Mouse (Mus musculus): ENCODE results near the gene Ipo9. TPM values are rescaled to one million over a fixed set of nuclear protein-coding genes. Genes with fewer than 3 reads are reported as not detected.
A peak's percentile ranks its signal among the peaks of the same experiment; 100 is the strongest.

Ipo9 gene
- 76.6 and 80.2 TPM in 2 replicates for polyA plus RNA-seq (2015; fragmentation: Nextera tagmentation; extraction: Ambion mirVana)

DNA sequence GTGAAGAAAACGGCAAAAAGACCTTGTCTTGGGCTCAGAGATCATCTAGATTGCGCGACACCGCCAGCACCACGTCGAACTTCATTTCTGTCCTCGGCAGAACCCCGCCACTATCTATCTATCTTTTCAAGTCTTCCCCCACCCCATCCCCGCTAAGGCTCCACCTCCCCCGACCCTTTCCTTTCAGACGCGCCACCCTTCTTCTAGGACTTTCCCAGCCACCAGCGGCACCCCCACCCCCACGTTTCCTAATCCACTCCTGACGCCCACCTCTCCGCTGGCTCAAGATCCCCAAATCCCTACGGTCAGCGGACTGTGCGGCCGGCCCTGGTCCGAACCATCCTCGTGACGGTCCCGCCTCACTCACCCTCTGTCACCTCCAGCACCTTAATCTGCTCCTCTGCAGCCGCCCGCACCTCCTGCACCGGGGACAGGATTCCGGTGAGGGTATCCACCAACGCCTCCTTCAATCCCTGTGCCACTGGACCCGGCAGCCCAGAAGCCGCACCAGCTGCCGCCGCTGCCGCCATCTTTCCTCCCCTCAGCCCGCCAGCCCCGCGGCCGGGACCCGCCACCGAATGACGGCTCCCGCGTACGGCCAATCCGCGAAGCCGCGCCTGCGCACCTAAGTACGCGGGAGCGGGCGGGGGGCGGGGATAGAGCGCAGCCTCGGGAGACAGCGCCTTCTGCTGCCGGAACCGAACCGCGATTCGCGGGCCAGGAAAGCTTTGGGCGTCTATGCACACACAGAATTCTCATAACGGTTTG lies at the start of gene Ipo9:
Ipo9 (minus strand) TSS at position 599 of the 768 bp plus-strand sequence.
- WGBS = 1% methylated on average over 65 of the region's 65 CpGs
- Histone ChIP-seq H3K27ac (replicated peaks) (peak within 1 kb of the TSS; percentile 93), H3K9me3 (no peaks in the 10 kb centered on the region), H3K4me3 (peak within 1 kb of the TSS; percentile 97), H3K4me2 (peak within 1 kb of the TSS; percentile 83), H3K4me1 (peaks cover 48% of the 10 kb centered on the region), H3K27me3 (replicated peaks) (no peaks in the 10 kb centered on the region), H3K36me3 (peaks cover 20% of the 10 kb centered on the region), H3K9ac (peak within 1 kb of the TSS; percentile 98)
- peak; percentile 87 for ATAC-seq (ENCODE audit: extremely low read depth, insufficient number of reproducible peaks, low FRiP score, low TSS enrichment)

GRCm38 (mm10) chr1:135475571-135475895 lies 45.2 kb upstream of the Ipo9 start:
- H3K4me2 ChIP-seq = no peak overlapping the region
- 88% methylated on average over 7 of the region's 7 CpGs for WGBS
- H3K4me3 ChIP-seq = no peak overlapping the region
- no peak overlapping the region for H3K9ac ChIP-seq
- H3K9me3 ChIP-seq = no peaks in the 10 kb centered on the region
- peaks cover 60% of the 10 kb centered on the region for H3K4me1 ChIP-seq
- no peaks in the 10 kb centered on the region for H3K27me3 ChIP-seq (replicated peaks)
- ATAC-seq (ENCODE audit: extremely low read depth, insufficient number of reproducible peaks, low FRiP score, low TSS enrichment) = no peak
- peaks cover 45% of the 10 kb centered on the region for H3K36me3 ChIP-seq
- H3K27ac ChIP-seq (replicated peaks) = no peak overlapping the region

DNA sequence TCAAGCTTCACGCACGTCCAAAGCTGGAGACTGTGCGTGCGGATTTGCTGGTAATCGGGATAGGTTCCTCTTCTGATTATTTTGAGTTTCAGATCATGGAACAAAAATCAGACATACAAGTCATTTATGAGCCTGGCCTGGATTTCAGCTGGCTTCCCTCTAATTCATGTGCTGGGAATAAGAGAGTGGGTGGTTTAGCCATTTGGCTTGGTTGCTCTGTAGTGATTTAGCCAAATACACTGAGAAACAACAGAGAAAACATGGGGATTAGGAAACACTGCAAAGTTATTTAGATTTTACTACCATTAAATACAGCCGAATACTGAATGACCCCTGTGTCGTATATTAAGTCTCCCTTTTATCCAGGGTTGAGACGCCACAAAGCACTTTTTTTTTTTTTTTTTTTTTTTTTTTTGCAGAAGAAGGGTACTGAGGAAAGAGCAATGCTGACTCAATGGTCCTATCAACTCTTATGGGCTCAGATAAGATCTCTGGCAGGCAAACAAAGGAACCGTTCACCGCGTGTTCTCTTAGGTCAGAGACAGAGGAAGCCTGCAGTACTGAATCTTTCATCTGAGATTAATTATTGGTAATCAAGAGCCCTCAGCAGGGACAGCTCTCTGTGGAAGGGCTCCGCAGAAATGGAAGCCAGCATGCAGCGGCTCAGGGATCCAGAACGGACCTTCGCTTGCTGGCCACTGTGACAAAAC lies 44.7 kb upstream of the Ipo9 start:
- no peak overlapping the region for H3K4me3 ChIP-seq
- 77% methylated on average over 15 of the region's 15 CpGs for WGBS
- no peak overlapping the region for H3K27ac ChIP-seq (replicated peaks)
- no peak overlapping the region for H3K9ac ChIP-seq
- H3K36me3 ChIP-seq = peaks cover 50% of the 10 kb centered on the region
- no peaks in the 10 kb centered on the region for H3K9me3 ChIP-seq
- no peaks in the 10 kb centered on the region for H3K27me3 ChIP-seq (replicated peaks)
- no peak for ATAC-seq (ENCODE audit: extremely low read depth, insufficient number of reproducible peaks, low FRiP score, low TSS enrichment)
- peaks cover 55% of the 10 kb centered on the region for H3K4me1 ChIP-seq
- H3K4me2 ChIP-seq = no peak overlapping the region

- H3K4me2 ChIP-seq = no peak overlapping the region
- no peak overlapping the region for H3K27ac ChIP-seq (replicated peaks)
- no peaks in the 10 kb centered on the region for H3K9me3 ChIP-seq
- H3K27me3 ChIP-seq (replicated peaks) = no peaks in the 10 kb centered on the region
- H3K4me3 ChIP-seq = no peak overlapping the region
- ATAC-seq (ENCODE audit: extremely low read depth, insufficient number of reproducible peaks, low FRiP score, low TSS enrichment) = no peak
- WGBS = 53% methylated on average over 5 of the region's 5 CpGs
- H3K4me1 ChIP-seq = peaks cover 34% of the 10 kb centered on the region
- peak overlapping the region; percentile 28; the same call in 1 of the 2 replicates for H3K9ac ChIP-seq
- H3K36me3 ChIP-seq = peaks cover 69% of the 10 kb centered on the region
Observed at GRCm38 (mm10) chr1:135472536-135472935, 42.2 kb upstream of the Ipo9 start.

- ATAC-seq (ENCODE audit: extremely low read depth, insufficient number of reproducible peaks, low FRiP score, low TSS enrichment) = no peak
- Histone ChIP-seq H3K9me3 (no peaks in the 10 kb centered on the region), H3K27me3 (replicated peaks) (no peaks in the 10 kb centered on the region), H3K4me1 (peaks cover 28% of the 10 kb centered on the region), H3K4me2 (no peak overlapping the region), H3K36me3 (peaks cover 70% of the 10 kb centered on the region), H3K27ac (replicated peaks) (no peak overlapping the region; the same call in 1 of the 2 replicates), H3K9ac (no peak overlapping the region; the same call in 1 of the 2 replicates), H3K4me3 (no peak overlapping the region)
- 58% methylated on average over 5 of the region's 5 CpGs for WGBS
Observed at GRCm38 (mm10) chr1:135471742-135472141, 41.4 kb upstream of the Ipo9 start.

GRCm38 (mm10) chr1:135470546-135470945 lies 40.2 kb upstream of the Ipo9 start:
- ATAC-seq (ENCODE audit: extremely low read depth, insufficient number of reproducible peaks, low FRiP score, low TSS enrichment) = no peak
- WGBS = 88% methylated on average over 13 of the region's 13 CpGs
- peaks cover 22% of the 10 kb centered on the region for H3K4me1 ChIP-seq

DNA sequence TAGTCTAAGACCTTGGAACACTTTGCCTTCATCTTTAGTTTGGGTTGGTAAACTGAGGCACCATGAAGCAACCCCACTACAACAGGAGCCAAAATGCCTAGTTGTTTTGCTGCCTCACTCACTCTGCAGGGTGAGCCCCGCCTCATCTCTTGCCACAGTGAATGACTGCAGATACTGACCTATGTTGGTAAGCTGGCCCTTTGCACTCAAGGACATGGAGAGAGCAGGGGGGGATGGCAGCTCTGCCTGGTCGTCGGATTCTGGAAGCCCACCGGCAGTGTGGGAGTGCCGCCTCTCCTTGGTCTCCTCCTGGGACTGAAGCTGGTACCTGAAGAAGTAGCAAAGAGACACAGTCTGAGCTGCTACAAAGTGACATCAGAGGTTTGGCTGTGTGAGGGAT lies 37.2 kb upstream of the Ipo9 start:
- Histone ChIP-seq H3K27me3 (replicated peaks) (no peaks in the 10 kb centered on the region), H3K9ac (no peak overlapping the region), H3K4me1 (peaks cover 12% of the 10 kb centered on the region), H3K27ac (replicated peaks) (no peak overlapping the region), H3K4me3 (no peak overlapping the region), H3K9me3 (no peaks in the 10 kb centered on the region), H3K36me3 (peaks cover 100% of the 10 kb centered on the region), H3K4me2 (no peak overlapping the region)
- ATAC-seq (ENCODE audit: extremely low read depth, insufficient number of reproducible peaks, low FRiP score, low TSS enrichment) = no peak
- 81% methylated on average over 5 of the region's 5 CpGs for WGBS

More at GRCm38 (mm10) chr1:135470546-135470945, 40.2 kb upstream of the Ipo9 start:
- Histone ChIP-seq H3K27me3 (replicated peaks) (no peaks in the 10 kb centered on the region), H3K4me2 (no peak overlapping the region), H3K36me3 (peaks cover 79% of the 10 kb centered on the region), H3K4me3 (no peak overlapping the region), H3K9ac (no peak overlapping the region), H3K27ac (replicated peaks) (no peak overlapping the region), H3K9me3 (no peaks in the 10 kb centered on the region)

- Histone ChIP-seq H3K4me3 (no peak overlapping the region), H3K9ac (no peak overlapping the region), H3K27me3 (replicated peaks) (no peaks in the 10 kb centered on the region), H3K4me1 (peaks cover 12% of the 10 kb centered on the region), H3K4me2 (no peak overlapping the region), H3K27ac (replicated peaks) (no peak overlapping the region), H3K9me3 (no peaks in the 10 kb centered on the region), H3K36me3 (peaks cover 100% of the 10 kb centered on the region)
- peak; percentile 29; the same call in 1 of the 2 replicates for ATAC-seq (ENCODE audit: extremely low read depth, insufficient number of reproducible peaks, low FRiP score, low TSS enrichment)
- 42% methylated on average over 3 of the region's 3 CpGs for WGBS
Observed at GRCm38 (mm10) chr1:135466935-135467334, 36.6 kb upstream of the Ipo9 start.

GRCm38 (mm10) chr1:135465734-135466133 lies 35.4 kb upstream of the Ipo9 start:
- H3K4me3 ChIP-seq = no peak overlapping the region
- H3K4me2 ChIP-seq = no peak overlapping the region
- no peak for ATAC-seq (ENCODE audit: extremely low read depth, insufficient number of reproducible peaks, low FRiP score, low TSS enrichment)
- H3K4me1 ChIP-seq = peaks cover 18% of the 10 kb centered on the region
- H3K36me3 ChIP-seq = peaks cover 97% of the 10 kb centered on the region
- no peak overlapping the region for H3K27ac ChIP-seq (replicated peaks)
- no peaks in the 10 kb centered on the region for H3K9me3 ChIP-seq
- H3K9ac ChIP-seq = no peak overlapping the region
- H3K27me3 ChIP-seq (replicated peaks) = no peaks in the 10 kb centered on the region
- WGBS = 86% methylated on average over 19 of the region's 19 CpGs

GRCm38 (mm10) chr1:135462736-135463135 lies 32.4 kb upstream of the Ipo9 start:
- no peak overlapping the region; the same call in 1 of the 2 replicates for H3K9ac ChIP-seq
- no peak overlapping the region for H3K4me2 ChIP-seq
- WGBS = 76% methylated on average over 8 of the region's 8 CpGs
- H3K4me3 ChIP-seq = no peak overlapping the region
- ATAC-seq (ENCODE audit: extremely low read depth, insufficient number of reproducible peaks, low FRiP score, low TSS enrichment) = no peak
- H3K4me1 ChIP-seq = peaks cover 18% of the 10 kb centered on the region
- peak overlapping the region; percentile 43 for H3K27ac ChIP-seq (replicated peaks)
- no peaks in the 10 kb centered on the region for H3K27me3 ChIP-seq (replicated peaks)
- no peaks in the 10 kb centered on the region for H3K9me3 ChIP-seq
- peaks cover 97% of the 10 kb centered on the region for H3K36me3 ChIP-seq

- Histone ChIP-seq H3K27me3 (replicated peaks) (no peaks in the 10 kb centered on the region), H3K4me2 (no peak overlapping the region), H3K9ac (no peak overlapping the region; the same call in 1 of the 2 replicates), H3K27ac (replicated peaks) (peak overlapping the region; percentile 43), H3K4me1 (peaks cover 18% of the 10 kb centered on the region), H3K4me3 (no peak overlapping the region), H3K36me3 (peaks cover 97% of the 10 kb centered on the region), H3K9me3 (no peaks in the 10 kb centered on the region)
- 45% methylated on average over 4 of the region's 4 CpGs for WGBS
- no peak for ATAC-seq (ENCODE audit: extremely low read depth, insufficient number of reproducible peaks, low FRiP score, low TSS enrichment)
Observed at GRCm38 (mm10) chr1:135462304-135462703, 32.0 kb upstream of the Ipo9 start.

Data from heart, embryonic 13.5 days (tissue).